Mouse (Mus musculus) gastrocnemius, postnatal 25 days (tissue): ENCODE measurements around the gene 5430427O19Rik. TPM values are rescaled to one million over a fixed set of nuclear protein-coding genes. Genes with fewer than 3 reads are reported as not detected.

Experiments
- DNase-seq: peaks from one replicate; pipeline ENCODE4 v3.0.0; 2022
- long read RNA-seq, 2 experiments: library from polyadenylated mRNA; stranded (forward); transcript quantifications; one replicate each; pipeline ENCODE4 v2.0.0; 2021
- total RNA-seq, 2 experiments: library from RNA; stranded (reverse); gene quantifications; 1 replicate in 1 of 2; 2 replicates in 1 of 2; pipeline ENCODE4 v1.2.3; 2021

The 5430427O19Rik gene
- total RNA-seq = under 1 TPM in 1 of 2 experiments, not detected in 1; 0.10 TPM
- long read RNA-seq, experiment 1 = 0 reads
- long read RNA-seq, experiment 2 = 0 reads

GRCm38 (mm10) chrX:85869914-85870483, at the start of gene 5430427O19Rik:
Gene 5430427O19Rik (plus strand): TSS chrX:85870354.
- no peak for DNase-seq

GRCm38 (mm10) chrX:85827719-85828453, 42.3 kb upstream of the 5430427O19Rik start:
- DNase-seq = no peak

GRCm38 (mm10) chrX:85829000-85829399, 41.2 kb upstream of the 5430427O19Rik start:
- DNase-seq = no peak

GRCm38 (mm10) chrX:85839174-85839573, 31.0 kb upstream of the 5430427O19Rik start:
- DNase-seq = no peak

- no peak for DNase-seq
Measured at GRCm38 (mm10) chrX:85855938-85856337, 14.2 kb upstream of the 5430427O19Rik start.

GRCm38 (mm10) chrX:85857169-85857568, 13.0 kb upstream of the 5430427O19Rik start:
- DNase-seq = no peak

- DNase-seq = no peak
Measured at GRCm38 (mm10) chrX:85868079-85868478, 2.1 kb upstream of the 5430427O19Rik start.

- DNase-seq = no peak
Measured at GRCm38 (mm10) chrX:85871371-85872056, 1.4 kb downstream of the 5430427O19Rik start.

- no peak for DNase-seq
Measured at GRCm38 (mm10) chrX:85874367-85874766, 4.2 kb downstream of the 5430427O19Rik start.

- DNase-seq = no peak
Measured at GRCm38 (mm10) chrX:85875951-85876350, 5.8 kb downstream of the 5430427O19Rik start.

GRCm38 (mm10) chrX:85877747-85878146, 7.6 kb downstream of the 5430427O19Rik start:
- DNase-seq = no peak

- DNase-seq = no peak
Measured at GRCm38 (mm10) chrX:85878293-85878692, 8.1 kb downstream of the 5430427O19Rik start.

- no peak for DNase-seq
Measured at GRCm38 (mm10) chrX:85879198-85879977, 9.2 kb downstream of the 5430427O19Rik start.

- no peak for DNase-seq
Measured at GRCm38 (mm10) chrX:85886651-85887050, 16.5 kb downstream of the 5430427O19Rik start.

- DNase-seq = no peak
Measured at GRCm38 (mm10) chrX:85901195-85901594, 31.0 kb downstream of the 5430427O19Rik start.

- DNase-seq = no peak
Measured at GRCm38 (mm10) chrX:85919034-85919433, 48.9 kb downstream of the 5430427O19Rik start.

- no peak for DNase-seq
Measured at GRCm38 (mm10) chrX:85932991-85933390, 62.8 kb downstream of the 5430427O19Rik start.

Other genes with a start within 250 kb of the 5430427O19Rik start
- 1 to 10 TPM; 1.3 to 3.6 TPM for gene Gk, start 93.5 kb upstream of the 5430427O19Rik start, total RNA-seq
- not detected for gene Samt3, start 173.8 kb downstream of the 5430427O19Rik start, total RNA-seq